Mouse (Mus musculus) cerebellum, adult 18-20 months (tissue): ENCODE results near the gene Gm21627.
"Not testable (repeated sequence)": the region's sequence is repeated elsewhere in the genome, so short reads cannot be mapped to it uniquely, and the experiment has no call there.

ENCODE experiments used
- DNase-seq, 2 experiments: peaks; one replicate each; pipeline ENCODE4 v3.0.0; 2021

The Gm21627 gene

DNA sequence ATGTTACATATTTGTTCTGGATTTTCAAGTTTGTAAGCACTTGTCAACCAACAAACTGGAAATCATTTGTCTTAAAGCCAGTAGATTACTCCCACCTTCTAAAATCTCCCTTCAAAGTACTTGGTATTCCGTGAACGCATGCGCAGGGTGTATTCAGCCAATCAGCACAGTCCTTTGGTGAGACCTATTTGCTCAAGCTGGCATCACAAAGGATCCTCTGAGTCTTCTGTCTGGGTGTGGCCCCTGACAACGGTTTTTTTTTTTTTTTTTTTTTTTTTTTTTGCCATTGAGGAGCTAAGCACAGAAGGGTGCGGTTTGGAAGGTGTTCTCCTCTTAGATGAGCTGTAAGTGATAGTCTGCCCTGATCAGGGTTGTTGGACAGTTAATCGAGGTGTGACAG, at the start of gene Gm21627:
Gene Gm21627, plus strand, starts transcription at position 301 of the 400 bp plus-strand sequence.
- DNase-seq: not testable (repeated sequence)
